8 mouse cellular contexts compared by ENCODE assay signal in the genomic region with DNA sequence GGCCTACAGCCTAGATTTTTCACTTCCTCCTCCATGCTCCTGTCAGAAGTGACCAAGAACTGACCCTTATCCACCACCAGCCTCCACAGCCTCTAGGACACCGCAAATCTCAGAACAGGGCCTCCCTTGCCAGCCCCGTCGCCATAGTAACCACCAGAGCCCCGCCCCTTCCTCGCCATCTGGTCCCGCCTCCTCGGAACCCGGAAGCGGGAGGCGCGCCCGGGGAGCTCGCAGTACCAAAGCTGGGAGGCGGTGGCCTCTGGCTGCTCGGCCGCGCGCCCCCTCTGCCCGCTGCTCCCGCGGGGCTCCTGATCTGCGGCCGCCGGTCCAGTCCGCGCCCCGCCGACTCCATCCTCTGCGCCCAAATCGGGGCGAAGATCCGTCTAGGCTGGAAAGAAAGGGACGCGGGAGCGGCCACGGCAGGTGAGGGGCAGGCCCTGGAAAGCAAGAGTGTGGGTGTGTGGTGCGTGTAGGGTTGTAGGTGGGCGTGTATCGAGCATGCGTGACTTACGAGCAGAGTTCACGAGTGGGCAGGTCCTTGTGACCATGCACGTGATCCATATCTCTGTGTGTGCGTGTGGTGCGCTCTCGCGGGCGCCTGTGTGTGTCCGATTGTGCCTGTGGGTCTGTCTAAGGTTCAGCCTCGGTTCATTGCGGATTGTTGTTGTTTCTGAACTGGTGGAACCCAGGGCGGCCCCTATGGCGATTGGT. TPM values are rescaled to one million over a fixed set of nuclear protein-coding genes. Genes with fewer than 3 reads are reported as not detected.
DNase-seq lines count a peak whose midpoint lies in the region; ATAC-seq and TF ChIP-seq lines count a peak whose summit lies in the region.

A gene (plus strand): TSS at position 216 of the 711 bp plus-strand sequence.

- H3K27me3 ChIP-seq in hindbrain, embryonic 10.5 days (ENCODE audit: insufficient read depth, poor library complexity, severe bottlenecking), result no peaks in the 10 kb centered on the region
- H3K27me3 ChIP-seq in lung, postnatal 0 days (replicated peaks; ENCODE audit: insufficient read depth, low read length), result no peaks in the 10 kb centered on the region

- peak within 1 kb of the TSS; percentile 73 for H3K4me2 ChIP-seq in lung, postnatal 0 days (replicated peaks; ENCODE audit: low read depth, low read length)

- no peaks in the 10 kb centered on the region for H3K9me3 ChIP-seq in hindbrain, embryonic 10.5 days
- H3K9me3 ChIP-seq in lung, postnatal 0 days (ENCODE audit: low read length), result no peaks in the 10 kb centered on the region

- peak within 1 kb of the TSS; percentile 85 for H3K4me3 ChIP-seq in hindbrain, embryonic 10.5 days
- peak within 1 kb of the TSS; percentile 77 for H3K4me3 ChIP-seq in lung, postnatal 0 days (ENCODE audit: low read depth, low read length)

- peak; percentile 96 for ATAC-seq in frontal cortex, adult (ENCODE audit: low TSS enrichment)
- ATAC-seq in lung, postnatal 0 days, result peak; percentile 96

- H3K9ac ChIP-seq in lung, postnatal 0 days (replicated peaks; ENCODE audit: low read depth), result peak within 1 kb of the TSS; percentile 42

- DNase-seq in MEL-GATA-1-ER (ENCODE audit: extremely low read depth, low read depth), result peak; percentile 43
- peak; percentile 96 for DNase-seq in cerebellum, adult 8-10 months
- DNase-seq in hindbrain, embryonic 10.5 days (ENCODE audit: low spot score), result peak; percentile 98
- peak; percentile 94 for DNase-seq in layer of hippocampus, adult 9-11 months
- DNase-seq in lung, postnatal 0 days (ENCODE audit: low spot score), result peak; percentile 96
- DNase-seq in ovary, postnatal 14 days (ENCODE audit: low spot score), result peak; percentile 99
- peak; percentile 97 for DNase-seq in thymus, postnatal 14 days

- TF ChIP-seq CTCF in lung, postnatal 0 days (IDR thresholded peaks at IDR 0.05), result 0 out of 2 replicates have a peak, but pooled peaks have one; percentile 2

- H3K36me3 ChIP-seq in hindbrain, embryonic 10.5 days, result peaks cover 18% of the 10 kb centered on the region
- peaks cover 4% of the 10 kb centered on the region; the same call in 1 of the 2 replicates for H3K36me3 ChIP-seq in lung, postnatal 0 days (ENCODE audit: insufficient read depth, low read length)

- under 1% methylated on average over 53 of the region's 53 CpGs for WGBS in hindbrain, embryonic 10.5 days
- 1% methylated on average over 53 of the region's 53 CpGs for WGBS in lung, postnatal 0 days

- peaks cover 26% of the 10 kb centered on the region for H3K4me1 ChIP-seq in hindbrain, embryonic 10.5 days (replicated peaks)
- H3K4me1 ChIP-seq in lung, postnatal 0 days (ENCODE audit: insufficient read depth, low read depth, low read length), result peaks cover 4% of the 10 kb centered on the region; the same call in 1 of the 2 replicates

- H3K27ac ChIP-seq in hindbrain, embryonic 10.5 days, result peak within 1 kb of the TSS; percentile 93
- peak within 1 kb of the TSS; percentile 82 for H3K27ac ChIP-seq in lung, postnatal 0 days (ENCODE audit: low read length)

- no peak for TF ChIP-seq EP300 in lung, postnatal 0 days (IDR thresholded peaks at IDR 0.05)

RNA-seq across cellular contexts. Expression of the gene that starts here (rescaled TPM):
- polyA plus RNA-seq in hindbrain, embryonic 10.5 days (2016; fragmentation: Nextera tagmentation; extraction: Ambion mirVana), result 98.2 and 102 TPM in 2 replicates
- 94.0 and 94.2 TPM in 2 replicates for polyA plus RNA-seq in lung, postnatal 0 days (2015; fragmentation: Nextera tagmentation; extraction: Ambion mirVana)

Comparison
In these comparisons a context has a peak if more than half of its experiments do, and no peak if none do; other contexts are left out.
1. Peak in every context shown above with its lines: DNase-seq, ATAC-seq, H3K4me3 ChIP-seq and H3K27ac ChIP-seq.
2. DNase-seq: peak in every context shown above with its lines; median percentile 99 in ovary, postnatal 14 days; 98 in hindbrain, embryonic 10.5 days; 97 in thymus, postnatal 14 days; 96 in cerebellum, adult 8-10 months; 96 in lung, postnatal 0 days; 94 in layer of hippocampus, adult 9-11 months; 43 in MEL-GATA-1-ER.